Mouse (Mus musculus) neural tube, embryonic 14.5 days (tissue): ENCODE measurements around the gene Myo6. TPM values are rescaled to one million over a fixed set of nuclear protein-coding genes. Genes with fewer than 3 reads are reported as not detected.

Source experiments
- ATAC-seq: fragments of 200-750 bp; cut with Nextera tagmentation; 2 replicates; pipeline ENCODE4 v1.8.0; 2017; ENCODE audit warnings: low read depth, mild to moderate bottlenecking, moderate TSS enrichment, moderate library complexity
- H3K27ac ChIP-seq: fragments of 300-500 bp; sonication (generic); 2 replicates; pipeline ENCODE4 v1.5.1; 2014; ENCODE audit warnings: low read depth, mild to moderate bottlenecking, control low read depth, low read length, moderate library complexity, mixed read lengths
- H3K27me3 ChIP-seq: fragments of 300-500 bp; sonication (generic); 2 replicates; pipeline ENCODE4 v1.6.1; 2014; ENCODE audit warnings: low read length; ENCODE audit not compliant: control insufficient read depth, insufficient read depth
- H3K36me3 ChIP-seq: fragments of 300-500 bp; sonication (generic); 2 replicates; pipeline ENCODE4 v1.6.1; 2014; ENCODE audit warnings: low read length, mixed read lengths; ENCODE audit not compliant: control insufficient read depth, insufficient read depth
- H3K4me1 ChIP-seq: fragments of 300-500 bp; sonication (generic); 2 replicates; pipeline ENCODE4 v1.6.1; 2014; ENCODE audit warnings: low read length; ENCODE audit not compliant: control insufficient read depth, insufficient read depth
- H3K4me2 ChIP-seq: fragments of 300-500 bp; sonication (generic); 2 replicates; pipeline ENCODE4 v1.6.1; 2014; ENCODE audit warnings: mild to moderate bottlenecking, low read depth, low read length, control low read depth
- H3K4me3 ChIP-seq: fragments of 300-500 bp; sonication (generic); 2 replicates; pipeline ENCODE4 v1.5.1; 2014; ENCODE audit warnings: low read depth, low read length, control low read depth, mixed read lengths
- H3K9ac ChIP-seq: fragments of 300-500 bp; sonication (generic); replicated peaks from 2 replicates; pipeline ENCODE4 v1.6.1; 2014; ENCODE audit warnings: low read depth, mild to moderate bottlenecking, control low read depth, low read length, mixed read lengths
- H3K9me3 ChIP-seq: fragments of 300-500 bp; sonication (generic); 2 replicates; pipeline ENCODE4 v1.6.1; 2016; ENCODE audit warnings: low read length; ENCODE audit not compliant: control insufficient read depth
- WGBS: fragments of 180-500 bp; shearing (Covaris S2); extraction: QIAGEN DNeasy Blood & Tissue Kit; methylation state at CpG from one replicate; pipeline ENCODE4 v1.1.7; 2014; 5-methylcytosine and 5-hydroxymethylcytosine counted together
- polyA plus RNA-seq: library from polyadenylated mRNA; unstranded; fragments of >200 nt; fragmentation: Nextera tagmentation; extraction: Ambion mirVana; gene quantifications from 2 replicates; pipeline ENCODE4 v1.2.1, GENCODE M21; 2014

Gene Myo6
- polyA plus RNA-seq, 1 experiment from 2014 or later, result 26.0 TPM

DNA sequence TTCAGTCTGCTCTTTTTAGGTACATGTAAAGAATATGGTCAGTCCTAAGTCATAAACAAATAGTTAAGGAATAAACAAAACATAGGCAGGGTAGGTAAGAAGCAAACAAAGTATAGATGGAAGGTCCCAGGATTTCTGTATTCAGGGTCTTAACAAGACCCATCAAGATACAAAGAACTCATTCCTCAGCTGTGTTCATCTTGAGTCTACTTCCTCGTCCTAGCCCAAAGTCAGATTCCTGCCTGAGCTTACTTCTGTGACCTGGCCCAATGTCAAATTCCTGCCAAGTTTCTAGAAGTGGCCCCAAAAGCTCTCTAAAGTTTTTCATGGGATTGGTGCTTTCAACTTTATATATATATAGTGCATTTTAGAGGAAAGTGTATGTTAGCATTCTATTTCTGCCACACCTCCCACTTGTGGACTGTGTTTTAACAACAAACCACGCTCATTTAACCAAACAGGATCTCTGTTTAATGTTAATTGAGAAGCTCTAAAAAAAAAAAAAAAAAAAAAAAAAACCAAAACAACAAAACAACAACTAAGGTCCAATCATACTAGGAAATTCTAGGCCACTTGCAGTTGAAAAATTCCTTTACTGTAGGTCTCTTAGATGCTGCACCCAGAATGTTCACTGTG lies 119.8 kb downstream of the Myo6 start:
- Histone ChIP-seq H3K27ac (no peak overlapping the region), H3K27me3 (no peaks in the 10 kb centered on the region), H3K9me3 (no peaks in the 10 kb centered on the region), H3K4me3 (no peak overlapping the region), H3K4me2 (no peak overlapping the region), H3K36me3 (no peaks in the 10 kb centered on the region), H3K9ac (no peak overlapping the region), H3K4me1 (no peaks in the 10 kb centered on the region)
- no peak for ATAC-seq
- 92% methylated on average over 2 of the region's 2 CpGs for WGBS

DNA sequence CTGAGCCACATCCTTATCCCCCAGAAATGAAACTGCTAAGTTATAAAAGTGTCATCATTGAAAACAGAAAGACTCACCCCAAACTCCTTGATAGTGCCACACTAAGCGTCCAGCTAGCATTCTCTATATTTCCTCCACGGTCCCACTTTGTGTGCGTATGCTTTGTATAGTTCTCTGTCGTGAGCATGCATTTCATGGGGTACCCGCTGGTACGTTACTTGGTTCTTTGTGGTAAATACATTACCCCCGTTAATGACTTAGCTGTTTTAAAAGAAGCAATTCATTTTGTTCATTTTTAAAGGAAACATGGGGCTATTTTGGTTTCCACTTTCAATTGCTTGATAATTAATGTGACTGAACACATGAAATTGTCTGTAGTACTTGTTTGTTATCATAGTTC lies 122.0 kb downstream of the Myo6 start:
- H3K9ac ChIP-seq, result no peak overlapping the region
- ATAC-seq, result no peak
- no peaks in the 10 kb centered on the region for H3K4me1 ChIP-seq
- H3K9me3 ChIP-seq, result no peaks in the 10 kb centered on the region
- no peaks in the 10 kb centered on the region for H3K36me3 ChIP-seq
- WGBS, result 89% methylated on average over 7 of the region's 7 CpGs
- no peak overlapping the region for H3K4me2 ChIP-seq
- H3K4me3 ChIP-seq, result no peak overlapping the region
- no peak overlapping the region for H3K27ac ChIP-seq
- no peaks in the 10 kb centered on the region for H3K27me3 ChIP-seq

DNA sequence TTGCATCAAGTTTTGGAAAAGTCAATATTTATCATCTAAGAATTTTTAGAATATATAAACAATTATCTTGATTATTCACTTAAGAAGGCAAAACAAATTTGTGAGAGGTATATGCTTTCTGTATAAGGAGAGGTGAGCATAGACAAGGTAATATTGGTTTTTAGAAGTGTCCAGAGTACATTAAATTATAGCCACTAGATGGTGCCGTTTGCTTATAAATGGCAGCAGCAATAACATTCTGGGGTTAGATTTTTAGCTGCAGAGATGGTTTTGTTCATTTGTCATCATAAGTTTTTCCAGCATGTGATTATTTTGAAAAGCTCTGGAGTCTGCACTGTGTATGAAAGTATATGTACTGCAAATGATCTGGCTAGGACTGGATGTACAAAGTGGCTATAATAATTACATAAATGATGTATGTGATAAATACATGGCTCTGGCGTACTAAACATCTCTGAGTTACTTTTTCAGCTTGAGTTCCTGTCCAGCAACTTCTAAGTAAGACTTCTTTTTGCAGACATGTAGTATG lies 128.3 kb downstream of the Myo6 start:
- no peaks in the 10 kb centered on the region for H3K9me3 ChIP-seq
- no peaks in the 10 kb centered on the region for H3K36me3 ChIP-seq
- ATAC-seq, result no peak
- WGBS, result 54% methylated on average over 2 of the region's 2 CpGs
- no peak overlapping the region for H3K9ac ChIP-seq
- no peaks in the 10 kb centered on the region for H3K4me1 ChIP-seq
- no peaks in the 10 kb centered on the region for H3K27me3 ChIP-seq
- no peak overlapping the region for H3K27ac ChIP-seq
- no peak overlapping the region for H3K4me2 ChIP-seq
- no peak overlapping the region for H3K4me3 ChIP-seq

DNA sequence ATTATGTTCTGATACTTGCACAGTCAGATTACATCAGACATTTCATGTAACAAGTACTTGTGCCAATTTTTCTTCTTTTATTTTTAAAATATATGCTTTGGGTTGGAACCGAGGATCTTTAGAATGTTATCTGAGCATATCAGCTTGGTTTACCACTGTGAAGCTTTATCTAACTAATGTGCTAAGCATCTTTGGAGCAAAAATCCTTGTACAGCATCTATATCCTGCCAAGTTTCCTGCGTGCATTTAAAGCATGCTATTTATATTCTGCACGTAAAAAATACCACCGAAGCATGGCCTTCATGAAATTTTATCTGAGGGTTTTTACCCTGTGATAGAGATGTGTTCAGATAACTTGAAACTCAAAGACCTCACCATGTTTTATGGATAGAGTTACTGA lies 131.3 kb downstream of the Myo6 start:
- 80% methylated on average over 4 of the region's 4 CpGs for WGBS
- no peak overlapping the region for H3K9ac ChIP-seq
- ATAC-seq, result no peak
- H3K9me3 ChIP-seq, result no peaks in the 10 kb centered on the region
- no peak overlapping the region for H3K4me2 ChIP-seq
- H3K4me1 ChIP-seq, result no peaks in the 10 kb centered on the region
- no peak overlapping the region for H3K27ac ChIP-seq
- no peaks in the 10 kb centered on the region for H3K27me3 ChIP-seq
- no peaks in the 10 kb centered on the region for H3K36me3 ChIP-seq
- no peak overlapping the region for H3K4me3 ChIP-seq

DNA sequence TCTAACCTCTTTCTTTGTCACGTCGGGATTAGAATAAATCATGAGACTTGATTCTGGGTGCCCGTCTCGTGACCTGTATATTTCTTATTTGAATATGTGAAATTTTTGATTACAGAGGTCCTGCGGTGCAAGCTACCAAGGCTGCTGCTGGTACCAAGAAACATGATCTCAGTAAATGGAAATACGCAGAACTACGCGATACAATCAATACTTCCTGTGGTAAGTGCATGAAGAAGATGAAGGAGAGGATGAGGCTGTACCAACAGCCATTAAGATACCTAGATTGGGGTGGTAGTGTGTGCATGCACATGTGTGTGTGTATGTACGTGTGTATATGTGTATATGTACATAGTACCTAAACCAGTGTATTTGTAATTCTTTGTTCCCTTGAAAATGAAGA lies 134.2 kb downstream of the Myo6 start:
- Histone ChIP-seq H3K9me3 (no peaks in the 10 kb centered on the region), H3K36me3 (no peaks in the 10 kb centered on the region), H3K4me2 (no peak overlapping the region), H3K9ac (no peak overlapping the region), H3K4me3 (no peak overlapping the region), H3K27ac (no peak overlapping the region), H3K4me1 (no peaks in the 10 kb centered on the region), H3K27me3 (no peaks in the 10 kb centered on the region)
- no peak for ATAC-seq
- 91% methylated on average over 9 of the region's 9 CpGs for WGBS

DNA sequence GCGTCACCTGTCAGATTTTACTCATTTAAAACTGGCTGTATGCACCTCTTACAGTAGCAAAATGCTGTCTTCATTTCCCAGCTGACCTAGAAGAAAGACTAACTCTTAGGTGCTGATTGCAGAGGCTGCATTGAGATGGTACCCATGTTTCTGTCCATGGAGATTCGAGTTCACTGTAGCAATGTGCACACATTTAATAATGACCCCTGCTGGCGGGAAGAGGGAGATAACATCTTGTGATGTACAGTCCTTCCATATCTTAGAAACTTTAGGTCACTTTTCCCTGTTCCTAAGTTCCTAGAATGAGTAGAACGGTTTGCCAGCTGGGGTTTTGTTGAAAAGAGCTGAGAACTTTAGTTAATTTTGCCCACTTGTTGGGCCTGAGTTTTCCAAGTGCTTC lies 138.7 kb downstream of the Myo6 start:
- no peak for ATAC-seq
- Histone ChIP-seq H3K4me2 (no peak overlapping the region), H3K9ac (no peak overlapping the region), H3K27ac (no peak overlapping the region), H3K36me3 (no peaks in the 10 kb centered on the region), H3K27me3 (no peaks in the 10 kb centered on the region), H3K4me1 (no peaks in the 10 kb centered on the region), H3K4me3 (no peak overlapping the region), H3K9me3 (no peaks in the 10 kb centered on the region)
- WGBS, result 86% methylated on average over 4 of the region's 4 CpGs

DNA sequence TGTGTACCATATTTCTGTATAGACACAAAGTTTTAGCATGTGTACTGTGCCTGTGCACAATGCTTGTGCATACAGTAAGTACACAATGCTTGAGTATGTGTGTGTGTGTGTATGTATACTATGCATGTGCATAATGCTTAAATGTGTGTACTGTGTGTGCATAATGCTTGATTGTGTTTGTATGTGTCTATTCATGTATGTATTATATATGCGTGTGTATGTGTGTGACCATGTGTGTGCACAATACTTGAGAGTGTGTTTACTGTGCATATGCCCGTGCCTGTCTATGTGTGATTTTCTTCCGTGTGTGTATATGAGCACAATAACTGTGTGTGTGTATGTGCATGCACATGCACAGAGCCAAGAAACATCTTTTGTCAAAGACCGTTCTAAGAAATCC lies 141.6 kb downstream of the Myo6 start:
- no peak overlapping the region for H3K27ac ChIP-seq
- no peak for ATAC-seq
- WGBS, result 91% methylated on average over 4 of the region's 4 CpGs
- H3K4me3 ChIP-seq, result no peak overlapping the region
- no peaks in the 10 kb centered on the region for H3K9me3 ChIP-seq
- H3K4me1 ChIP-seq, result no peaks in the 10 kb centered on the region
- no peak overlapping the region for H3K9ac ChIP-seq
- H3K36me3 ChIP-seq, result no peaks in the 10 kb centered on the region
- H3K4me2 ChIP-seq, result no peak overlapping the region
- H3K27me3 ChIP-seq, result no peaks in the 10 kb centered on the region

DNA sequence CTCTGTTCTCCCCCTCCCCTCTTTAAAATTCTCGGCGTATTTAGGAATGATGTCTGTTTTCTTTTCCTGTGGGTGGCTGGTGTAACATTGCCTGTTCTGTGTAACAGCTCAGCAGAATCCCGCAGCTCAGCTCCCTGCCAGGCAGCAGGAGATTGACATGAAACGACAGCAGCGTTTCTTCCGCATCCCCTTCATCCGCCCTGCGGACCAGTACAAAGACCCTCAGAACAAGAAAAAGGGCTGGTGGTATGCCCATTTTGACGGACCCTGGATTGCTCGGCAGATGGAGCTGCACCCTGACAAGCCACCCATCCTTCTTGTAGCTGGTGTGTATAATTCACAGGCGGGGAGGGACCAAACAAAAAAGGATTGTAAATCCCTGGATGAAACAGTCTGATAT lies 142.0 kb downstream of the Myo6 start:
- no peaks in the 10 kb centered on the region for H3K36me3 ChIP-seq
- no peak overlapping the region for H3K27ac ChIP-seq
- WGBS, result 51% methylated on average over 11 of the region's 11 CpGs
- H3K9ac ChIP-seq, result no peak overlapping the region
- H3K4me2 ChIP-seq, result peak overlapping the region; percentile 0; the same call in 1 of the 2 replicates
- no peak for ATAC-seq
- H3K4me1 ChIP-seq, result no peaks in the 10 kb centered on the region
- no peaks in the 10 kb centered on the region for H3K27me3 ChIP-seq
- no peak overlapping the region for H3K4me3 ChIP-seq
- no peaks in the 10 kb centered on the region for H3K9me3 ChIP-seq

DNA sequence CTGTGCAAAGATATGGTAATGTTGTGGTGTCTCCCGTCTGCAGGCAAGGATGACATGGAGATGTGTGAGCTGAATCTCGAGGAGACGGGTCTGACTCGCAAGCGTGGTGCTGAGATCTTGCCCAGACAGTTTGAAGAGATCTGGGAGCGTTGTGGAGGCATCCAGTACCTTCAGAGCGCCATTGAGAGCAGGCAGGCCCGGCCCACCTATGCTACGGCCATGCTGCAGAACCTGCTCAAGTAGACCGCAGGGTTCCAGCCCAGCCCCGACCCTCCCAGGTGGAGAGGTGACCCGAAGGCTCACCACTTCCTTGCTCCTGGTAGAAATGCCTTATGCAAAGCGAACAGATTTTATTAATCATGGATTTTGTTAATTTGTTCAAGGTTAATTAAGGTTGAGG lies 142.8 kb downstream of the Myo6 start:
- H3K4me2 ChIP-seq, result no peak overlapping the region

More for the DNA sequence above, 142.8 kb downstream of the Myo6 start:
- Histone ChIP-seq H3K4me1 (no peaks in the 10 kb centered on the region), H3K4me3 (no peak overlapping the region), H3K27me3 (no peaks in the 10 kb centered on the region), H3K9me3 (no peaks in the 10 kb centered on the region), H3K27ac (no peak overlapping the region), H3K9ac (no peak overlapping the region), H3K36me3 (no peaks in the 10 kb centered on the region)
- WGBS, result 88% methylated on average over 13 of the region's 13 CpGs
- no peak for ATAC-seq
